Mouse (Mus musculus): ENCODE measurements around the gene Usp24.

- no peak for TF ChIP-seq POLR2A (IDR thresholded peaks at IDR 0.05; ENCODE audit: insufficient read depth, low read depth, low read length)
- no peak for TF ChIP-seq CTCF (IDR thresholded peaks at IDR 0.05; ENCODE audit: insufficient read depth, low read depth, low read length)
Measured at GRCm38 (mm10) chr4:106443182-106443581, 127.2 kb downstream of the Usp24 start.
